Mouse (Mus musculus) cerebellum, adult 2 months (tissue): ENCODE data around the gene Efemp1.

Source experiments
- CTCF ChIP-seq: fragments of 200-500 bp; IDR thresholded peaks from 2 replicates; pipeline ENCODE4 v1.5.1; 2011; ENCODE audit warnings: low read depth, mild to moderate bottlenecking, control low read depth, low read length, moderate library complexity, borderline replicate concordance; ENCODE audit not compliant: insufficient read depth
- POLR2A ChIP-seq: fragments of 200-500 bp; IDR thresholded peaks from 2 replicates; pipeline ENCODE4 v1.6.1; 2011; ENCODE audit warnings: low read length, control low read depth, borderline replicate concordance; ENCODE audit not compliant: insufficient read depth

- TF ChIP-seq CTCF (no peak), POLR2A (no peak)
These were observed 86.6 kb downstream of the Efemp1 start for GRCm38 (mm10) chr11:28939651-28940050.
